Mouse (Mus musculus): ENCODE data around the gene Dlx1.

The Dlx1 gene

DNA sequence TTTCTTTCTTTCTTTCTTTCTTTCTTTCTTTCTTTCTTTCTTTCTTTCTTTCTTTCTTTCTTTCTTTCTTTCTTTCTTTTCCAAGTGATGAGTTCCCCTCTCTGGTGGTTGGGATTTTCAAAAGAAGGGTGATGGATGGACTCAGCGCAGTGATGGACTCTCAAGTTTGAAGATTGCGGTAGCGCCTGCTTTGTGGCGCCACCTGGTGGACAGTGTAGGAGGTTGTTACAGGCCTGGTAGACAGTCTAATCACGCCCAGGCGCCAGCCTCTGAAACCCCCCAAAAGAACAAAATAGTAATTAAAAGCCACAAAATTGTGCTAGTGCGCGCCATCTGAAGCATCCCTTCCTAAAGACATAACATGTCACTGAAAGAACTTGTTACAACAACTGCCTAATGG lies 19.9 kb downstream of the Dlx1 start:
- no peak for DNase-seq

DNA sequence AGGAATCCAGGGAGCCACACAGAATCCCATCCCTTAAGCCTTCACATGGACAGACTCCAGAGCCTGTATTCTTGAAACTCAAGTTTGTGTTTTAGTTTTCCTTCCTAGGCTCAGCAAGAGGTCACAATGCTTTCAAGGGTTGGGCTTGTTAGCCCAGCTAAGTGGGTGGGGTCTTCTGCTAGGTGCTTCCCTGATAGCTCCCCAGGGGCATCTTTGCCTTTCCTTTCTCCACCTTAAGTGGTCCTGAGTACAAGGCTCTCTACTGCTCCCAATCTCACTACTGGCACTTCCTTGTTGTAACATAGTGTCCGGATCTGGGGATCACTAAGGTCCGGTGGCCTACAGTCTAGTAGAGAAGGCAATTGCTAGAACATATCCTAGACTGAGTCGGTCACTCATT lies 22.4 kb downstream of the Dlx1 start:
- no peak for DNase-seq

DNA sequence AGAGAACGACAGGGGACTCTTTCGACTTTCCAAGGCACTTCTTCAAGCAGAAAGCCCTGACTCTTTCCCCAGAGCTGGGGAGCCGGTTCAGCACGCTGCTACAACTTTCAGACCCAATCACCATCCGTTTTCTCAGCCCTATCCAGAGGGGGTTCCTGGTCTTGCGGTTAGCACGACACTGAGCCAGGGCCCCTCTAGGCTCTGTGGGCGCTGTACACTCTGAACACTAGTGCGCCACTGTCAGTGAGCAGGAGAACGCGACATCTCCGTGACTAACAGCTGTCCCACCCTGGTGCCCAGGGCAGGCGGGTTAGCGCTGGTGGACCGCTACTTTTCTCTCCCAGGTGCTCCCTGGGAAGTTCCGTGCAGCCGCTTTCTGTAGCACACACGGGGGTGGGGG lies 23.8 kb downstream of the Dlx1 start:
- no peak for DNase-seq

DNA sequence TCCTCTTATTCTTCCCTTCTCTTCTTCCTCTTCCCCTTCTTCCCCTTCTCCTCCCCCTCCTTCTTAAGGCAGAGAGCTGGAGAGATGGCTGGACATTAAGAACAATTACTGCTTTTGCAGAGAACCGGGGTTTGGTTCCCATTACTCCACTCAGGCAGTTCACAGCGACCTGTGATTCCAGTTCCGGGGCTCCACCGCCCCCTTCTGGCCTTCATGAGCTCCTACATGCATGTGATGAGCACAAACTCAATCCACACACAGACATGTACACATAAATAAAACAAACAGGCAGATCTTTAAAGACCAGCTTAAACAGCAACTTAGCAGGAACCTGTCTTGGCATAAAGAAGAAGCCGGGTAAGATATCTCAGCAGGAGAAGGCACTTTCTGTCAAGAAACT lies 28.2 kb downstream of the Dlx1 start:
- DNase-seq = no peak

DNA sequence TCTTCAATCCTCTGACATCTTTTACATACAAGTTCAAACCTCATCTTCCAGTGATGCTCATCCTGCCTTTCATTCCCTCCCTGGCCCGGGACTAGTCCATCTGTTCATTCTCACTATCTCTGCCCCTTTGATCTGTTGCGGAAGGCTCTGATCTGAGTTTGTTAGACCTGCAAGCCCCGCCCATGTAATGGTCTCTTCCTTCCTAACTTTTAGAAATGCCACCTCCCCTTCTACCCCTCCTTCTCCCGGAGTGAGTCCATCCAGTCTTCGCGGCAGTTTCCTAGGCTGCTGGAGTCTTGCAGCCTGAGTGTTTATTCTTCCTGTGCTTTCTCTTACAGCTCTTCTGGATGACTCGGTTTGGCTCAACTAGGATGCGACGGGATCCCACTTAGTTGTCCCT lies 38.6 kb downstream of the Dlx1 start:
- no peak for DNase-seq

DNA sequence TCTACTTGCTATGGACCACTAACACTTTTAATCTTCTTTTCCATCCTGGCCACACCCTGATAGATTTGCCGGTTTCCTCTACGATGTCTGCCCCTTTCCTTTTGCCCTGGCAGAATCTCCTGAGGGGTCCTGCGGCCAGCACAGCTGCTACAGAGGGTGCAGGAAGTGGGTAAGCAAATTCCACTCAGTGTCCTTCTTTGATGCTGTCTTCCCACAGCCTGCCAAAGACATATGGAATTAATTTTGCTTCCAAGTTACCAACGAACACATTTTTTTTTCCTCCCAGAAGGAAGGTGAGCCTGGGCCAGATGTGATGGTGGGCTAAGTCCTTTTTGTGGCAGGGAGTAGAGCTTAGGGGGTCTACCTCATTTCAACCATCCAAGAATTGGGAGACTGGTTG lies 45.8 kb downstream of the Dlx1 start:
- DNase-seq = no peak

DNA sequence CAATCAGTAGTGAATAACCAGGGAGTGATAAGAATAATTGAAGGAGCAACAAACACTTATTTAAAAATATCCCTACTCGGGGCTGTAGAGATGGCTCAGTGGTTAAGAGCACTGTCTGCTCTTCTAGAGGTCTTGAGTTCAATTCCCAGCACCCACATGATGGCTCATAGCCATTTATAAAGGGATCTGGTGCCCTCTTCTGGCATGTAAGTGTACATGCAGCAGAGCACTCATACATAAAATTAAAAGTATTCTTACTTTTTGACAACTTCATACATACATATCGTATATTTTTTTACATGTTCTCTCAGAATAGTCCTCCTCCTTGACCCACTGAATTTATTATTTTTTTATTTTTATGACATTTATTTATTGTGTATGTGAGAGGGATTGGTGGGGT lies 49.1 kb downstream of the Dlx1 start:
- no peak for DNase-seq

DNA sequence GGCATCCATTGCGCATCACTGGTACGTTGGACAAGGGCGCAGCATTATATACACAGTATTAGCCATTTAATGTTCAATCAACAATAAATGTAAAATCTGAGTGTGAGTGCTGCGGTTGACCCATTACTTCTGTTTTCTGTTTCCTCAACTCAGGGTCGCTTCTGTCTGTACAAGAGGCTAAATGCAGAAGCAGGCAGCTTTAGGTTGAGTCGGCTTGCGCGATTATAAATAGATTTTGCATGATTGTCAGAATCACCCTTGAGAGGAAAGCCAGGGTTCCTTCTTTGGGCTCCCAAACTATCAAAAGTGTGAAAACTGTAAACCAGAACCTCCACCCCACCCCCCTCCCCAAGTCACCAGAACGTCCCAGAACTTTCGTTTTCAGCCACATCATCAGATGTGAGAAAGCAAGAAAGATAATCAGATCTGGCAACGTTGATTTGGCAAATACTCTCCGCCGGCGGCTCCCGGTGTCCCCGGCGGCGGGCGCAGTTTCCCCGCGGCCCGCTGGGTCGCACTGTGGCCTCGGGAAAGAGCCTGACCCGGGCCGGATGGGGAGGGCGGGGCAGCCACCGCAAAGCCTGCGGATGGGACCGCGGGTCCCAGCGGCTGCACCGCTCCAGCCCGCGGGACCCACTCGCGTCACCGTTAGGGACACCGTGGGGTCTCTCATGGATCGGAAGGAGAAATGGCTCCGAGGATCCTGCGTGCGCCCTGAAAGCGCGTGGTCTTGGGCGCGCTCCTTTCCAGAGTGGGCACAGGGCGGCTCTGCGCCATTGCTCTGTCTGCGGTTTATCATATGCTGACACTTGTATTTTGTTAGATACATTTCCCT lies 52.9 kb downstream of the Dlx1 start:
- DNase-seq = peak; percentile 61

DNA sequence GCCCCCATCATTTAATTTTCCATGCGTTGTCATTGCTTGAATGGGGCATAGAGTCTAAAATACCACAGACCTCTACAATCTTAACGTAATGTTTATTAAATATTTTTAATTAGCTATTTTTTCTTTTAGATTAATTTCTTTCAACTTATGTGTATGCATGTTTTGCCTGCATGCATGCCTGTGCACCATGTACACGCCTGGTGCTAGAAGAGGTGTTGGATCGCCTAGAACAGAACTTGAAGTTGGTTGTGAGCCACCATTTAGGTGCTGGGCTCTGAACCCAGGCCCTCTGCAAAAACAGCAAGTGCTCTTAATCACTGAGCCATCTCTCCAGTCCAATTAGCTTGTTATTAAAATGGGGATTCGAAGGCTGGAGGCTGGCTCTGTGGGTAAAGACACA lies 53.6 kb downstream of the Dlx1 start:
- DNase-seq = no peak

Data from right cerebral cortex, postnatal 25 days (tissue).